14 mouse cellular contexts compared by ENCODE assay signal in the genomic region with DNA sequence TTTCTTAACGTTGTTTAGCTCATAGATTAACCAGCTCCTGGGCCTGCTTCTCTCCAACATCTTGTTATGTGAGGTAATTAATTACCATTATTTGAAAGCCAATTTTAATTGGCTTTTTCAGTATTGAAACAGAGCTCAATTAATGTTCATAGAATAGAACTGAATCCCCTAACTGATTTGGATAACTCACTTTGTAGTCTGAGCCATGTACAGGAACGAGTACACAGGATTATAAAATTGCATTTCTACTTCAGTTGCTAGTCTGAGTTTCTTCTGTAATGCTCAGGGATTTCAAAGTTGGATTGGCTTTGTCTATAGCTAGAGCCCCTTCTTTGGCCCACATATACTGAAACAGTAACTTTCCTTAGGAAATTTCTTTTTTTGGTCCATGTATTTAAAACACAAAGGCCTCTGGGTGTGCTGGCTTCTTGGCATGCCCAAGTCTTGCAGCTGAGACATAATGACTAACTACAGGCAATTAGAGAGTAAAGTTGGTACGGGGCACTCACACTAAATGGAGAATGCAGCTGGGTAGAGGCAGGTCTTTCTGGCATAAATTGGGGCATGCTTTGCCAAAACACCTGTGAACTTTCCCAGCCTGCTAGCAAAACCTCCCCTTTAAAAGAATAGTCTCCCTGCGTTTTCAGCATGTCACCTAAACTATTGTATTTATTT.
"Had no signal": no experiment of that assay in that cellular context is flagged by ENCODE, and none has a peak within 500 bp of the region (broad histone marks: within the 10 kb centered on the region; RNA-seq: fewer than 3 reads in every experiment).

No protein-coding gene starts in this region.

- H3K4me3 ChIP-seq: limb, embryonic 13.5 days; myocyte; neural tube, embryonic 15.5 days; stomach, embryonic 15.5 days had no signal

- H3K4me2 ChIP-seq: limb, embryonic 13.5 days; neural tube, embryonic 15.5 days; stomach, embryonic 15.5 days had no signal

- H3K27me3 ChIP-seq: limb, embryonic 13.5 days; neural tube, embryonic 15.5 days; stomach, embryonic 15.5 days had no signal

- H3K27ac ChIP-seq: limb, embryonic 13.5 days; liver, embryonic 14.5 days; neural tube, embryonic 15.5 days; stomach, embryonic 15.5 days had no signal

- H3K9ac ChIP-seq: limb, embryonic 13.5 days; liver, embryonic 14.5 days; neural tube, embryonic 15.5 days; stomach, embryonic 15.5 days had no signal

- H3K9me3 ChIP-seq: limb, embryonic 13.5 days; neural tube, embryonic 15.5 days; stomach, embryonic 15.5 days had no signal

- DNase-seq: kidney, adult 8-10 months; kidney, postnatal 10 days; left cerebral cortex, postnatal 4 days; lung, adult 18-20 months; midbrain, embryonic 14.5 days; retina, postnatal 1 day; right cerebral cortex, postnatal 4 days; spleen, adult 18-20 months; thymus, postnatal 36 days had no signal

- H3K36me3 ChIP-seq: limb, embryonic 13.5 days; neural tube, embryonic 15.5 days; stomach, embryonic 15.5 days had no signal

- H3K4me1 ChIP-seq: limb, embryonic 13.5 days; neural tube, embryonic 15.5 days; stomach, embryonic 15.5 days had no signal
